Mouse (Mus musculus) adrenal gland, postnatal 10 days (tissue): ENCODE results near the gene Adgrv1. TPM values are rescaled to one million over a fixed set of nuclear protein-coding genes. Genes with fewer than 3 reads are reported as not detected.
"Not testable (repeated sequence)": the region's sequence is repeated elsewhere in the genome, so short reads cannot be mapped to it uniquely, and the experiment has no call there.

Experiments
- DNase-seq: peaks from one replicate; pipeline ENCODE4 v3.0.0; 2021; ENCODE audit warnings: mixed read lengths
- total RNA-seq, 2 experiments: library from RNA; stranded (reverse); gene quantifications; 2 replicates each; pipeline ENCODE4 v1.2.3; 2021

Gene Adgrv1
- total RNA-seq, 2 experiments from 2014 or later: 1.6 to 2.3 TPM

GRCm38 (mm10) chr13:81332018-81332417, 300.9 kb downstream of the Adgrv1 start:
- DNase-seq: peak; percentile 52

DNA sequence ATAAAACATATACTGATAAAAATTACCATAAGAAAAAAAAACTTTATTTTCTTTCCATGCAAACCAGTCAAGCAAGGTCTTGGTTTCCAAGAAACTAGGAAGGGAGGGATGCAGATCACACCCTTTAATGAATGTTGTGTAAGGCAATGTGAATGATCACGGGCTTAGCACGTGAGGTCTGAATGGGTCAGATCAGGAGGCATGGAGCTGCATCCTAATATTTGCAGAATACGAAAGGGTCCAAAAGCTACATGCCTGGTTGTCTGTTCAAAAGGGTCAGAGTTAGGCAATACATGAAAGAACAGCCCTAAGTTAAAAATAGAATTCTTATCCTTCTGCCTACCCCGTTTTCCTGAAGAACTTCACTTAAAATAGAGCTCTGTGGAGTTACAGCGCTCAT, 303.2 kb downstream of the Adgrv1 start:
- no peak for DNase-seq

GRCm38 (mm10) chr13:81328181-81328580, 304.8 kb downstream of the Adgrv1 start:
- no peak for DNase-seq

- DNase-seq: no peak
Observed at GRCm38 (mm10) chr13:81325606-81326215, 307.2 kb downstream of the Adgrv1 start.

DNA sequence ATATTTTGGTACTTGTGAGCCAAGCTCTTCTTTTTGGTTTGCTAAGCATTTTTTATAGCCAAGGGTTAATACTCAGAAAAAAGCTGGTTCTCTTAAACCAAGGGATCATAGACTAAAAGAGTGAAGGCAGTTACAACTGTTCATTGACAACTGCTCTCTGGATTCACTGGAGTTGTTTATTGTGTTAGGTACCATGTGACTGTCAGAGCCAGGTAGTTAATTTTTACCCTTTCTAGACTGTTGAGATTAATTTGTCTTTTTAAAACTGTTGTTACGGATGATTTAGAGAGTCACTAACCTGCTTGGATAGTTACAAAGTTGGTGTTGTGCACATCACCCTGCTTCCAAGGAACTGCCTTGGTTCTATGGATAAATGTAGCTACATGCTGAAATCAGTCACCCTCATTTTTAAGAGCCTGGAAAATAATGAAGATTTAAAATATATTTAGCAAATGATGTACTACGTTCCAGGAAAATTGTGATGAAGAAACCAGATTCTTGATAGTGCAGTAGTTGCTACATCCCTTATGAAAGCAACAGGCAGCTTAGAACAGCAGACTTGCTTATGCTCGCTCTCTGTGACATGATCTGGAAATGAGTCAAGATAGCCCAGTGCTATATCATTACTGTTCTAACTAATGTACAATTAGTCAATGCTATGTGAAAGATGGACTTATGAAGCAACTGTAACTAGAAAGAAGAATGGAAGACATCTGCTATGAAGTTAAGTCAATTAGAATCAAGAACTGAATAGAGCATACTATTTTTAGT, 309.2 kb downstream of the Adgrv1 start:
- DNase-seq: no peak

DNA sequence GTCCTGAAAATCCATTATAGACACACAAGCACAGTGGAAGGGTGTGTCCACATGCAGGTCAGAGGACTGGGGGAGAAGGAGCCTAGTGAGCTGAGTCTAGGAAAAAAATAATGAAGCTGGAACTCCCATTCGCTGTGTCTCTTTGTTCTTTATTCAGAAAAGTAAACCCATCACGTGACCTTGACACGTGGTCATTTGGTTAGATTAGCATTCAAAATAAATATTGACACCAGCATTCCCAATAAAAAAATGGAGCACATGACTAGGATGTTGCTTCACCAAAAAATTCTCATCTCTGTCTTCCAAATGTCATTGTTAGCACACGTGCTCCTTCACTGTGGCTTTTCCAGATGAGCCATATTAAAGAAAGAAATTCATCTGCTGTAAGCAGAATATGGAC, 316.4 kb downstream of the Adgrv1 start:
- no peak for DNase-seq

DNA sequence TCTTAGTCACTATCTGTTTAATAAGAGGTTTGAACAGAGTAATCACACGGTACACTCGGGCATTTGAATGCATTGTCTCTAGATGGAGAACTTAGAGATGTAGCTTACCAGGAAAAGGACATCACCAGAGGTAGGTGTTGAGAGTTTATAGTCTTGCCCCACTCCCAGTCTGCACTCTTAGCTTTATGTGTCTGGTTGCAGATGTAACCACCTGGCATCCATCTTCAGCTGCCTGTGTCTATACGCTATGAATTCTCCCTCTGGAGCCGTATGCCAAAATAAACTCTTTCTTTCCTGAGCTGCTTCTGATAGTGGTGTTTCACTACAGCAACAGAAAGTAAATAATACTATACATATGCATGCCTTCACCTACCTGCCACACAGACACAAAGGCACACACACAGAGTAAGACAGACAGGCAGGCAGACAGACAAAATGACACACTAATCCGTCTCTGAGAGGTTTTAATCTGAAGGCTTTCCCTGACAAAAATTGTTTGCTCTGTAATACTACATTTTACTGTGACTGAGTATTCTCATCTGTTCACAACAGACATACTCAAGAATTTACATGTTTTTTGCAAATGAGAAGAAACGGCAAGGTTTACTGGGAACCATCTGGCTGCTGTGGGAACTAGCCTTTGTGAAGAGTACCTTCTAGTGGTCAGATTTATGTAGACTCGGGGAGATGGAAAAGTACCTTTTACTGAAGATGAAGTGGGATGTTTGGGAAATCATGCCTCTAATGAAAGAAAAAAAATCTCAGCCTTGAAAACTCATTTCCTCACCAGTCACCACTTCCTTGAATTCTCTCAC, 318.4 kb downstream of the Adgrv1 start:
- no peak for DNase-seq

GRCm38 (mm10) chr13:81312148-81312547, 320.8 kb downstream of the Adgrv1 start:
- DNase-seq: no peak

GRCm38 (mm10) chr13:81300851-81301250, 332.1 kb downstream of the Adgrv1 start:
- DNase-seq: no peak

- no peak for DNase-seq
Observed at GRCm38 (mm10) chr13:81294106-81294505, 338.8 kb downstream of the Adgrv1 start.

DNA sequence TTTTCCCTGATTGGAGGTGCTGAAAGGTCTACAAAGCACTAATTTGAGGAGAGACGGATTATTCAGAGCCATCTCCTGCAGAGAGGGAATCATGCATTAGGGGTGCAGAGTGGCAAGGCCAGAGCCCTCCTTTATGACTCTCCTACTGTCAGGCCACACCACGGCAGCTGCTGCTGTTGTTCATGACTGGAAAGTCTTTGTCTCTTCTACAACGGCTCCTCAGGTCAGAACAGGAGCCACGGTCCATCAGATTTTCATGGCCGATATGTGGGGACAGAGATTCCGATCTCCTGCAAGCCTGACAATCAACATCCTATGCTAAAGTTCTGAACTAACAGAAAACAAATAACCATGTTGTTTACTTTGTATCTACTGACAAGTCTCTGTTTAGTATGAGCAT, 350.8 kb downstream of the Adgrv1 start:
- no peak for DNase-seq

DNA sequence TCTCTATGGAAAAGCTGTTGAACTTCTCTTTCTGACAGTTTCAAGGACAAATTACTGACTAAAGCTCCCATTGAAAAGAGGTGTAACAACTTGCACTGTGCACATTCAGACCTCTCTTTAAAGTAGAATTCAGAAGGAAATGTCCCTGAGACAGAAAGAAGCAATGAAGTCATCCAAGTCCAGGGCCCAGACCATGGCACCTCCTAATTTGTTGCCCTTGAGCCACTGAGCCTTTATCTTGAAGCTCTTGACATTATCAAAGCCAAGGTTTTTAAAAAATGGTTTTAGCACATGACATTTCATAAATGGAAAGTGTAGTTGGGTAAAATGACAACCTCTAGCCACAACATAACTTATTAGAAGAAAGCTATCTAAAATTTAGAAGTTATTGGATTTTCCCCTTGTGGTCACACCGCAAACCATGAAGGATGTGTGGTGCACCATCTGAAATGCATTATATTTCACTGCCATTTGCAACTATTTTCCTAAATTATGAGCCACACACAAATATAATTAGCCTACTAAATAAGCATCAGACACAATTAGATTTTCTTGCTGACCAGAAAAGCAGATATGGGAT, 352.2 kb downstream of the Adgrv1 start:
- peak; percentile 35 for DNase-seq

DNA sequence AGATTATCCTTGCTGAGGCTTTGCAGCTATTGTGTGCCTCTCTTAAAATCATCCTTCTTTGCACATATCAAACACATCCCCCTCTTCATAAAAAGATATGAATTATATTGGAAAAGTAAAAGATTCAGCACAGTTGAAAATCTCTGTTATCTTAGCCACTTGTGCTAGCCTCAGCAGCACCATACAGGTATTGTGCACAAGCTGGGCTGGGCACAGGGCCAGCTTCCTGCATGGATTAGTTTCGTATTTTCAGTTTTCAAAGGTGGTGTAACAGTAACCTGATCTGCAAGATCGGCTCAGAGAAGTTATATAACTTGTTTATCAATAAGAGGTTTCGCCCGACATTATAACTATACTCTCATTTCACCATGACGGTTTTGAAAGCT, 353.6 kb downstream of the Adgrv1 start:
- DNase-seq: no peak

DNA sequence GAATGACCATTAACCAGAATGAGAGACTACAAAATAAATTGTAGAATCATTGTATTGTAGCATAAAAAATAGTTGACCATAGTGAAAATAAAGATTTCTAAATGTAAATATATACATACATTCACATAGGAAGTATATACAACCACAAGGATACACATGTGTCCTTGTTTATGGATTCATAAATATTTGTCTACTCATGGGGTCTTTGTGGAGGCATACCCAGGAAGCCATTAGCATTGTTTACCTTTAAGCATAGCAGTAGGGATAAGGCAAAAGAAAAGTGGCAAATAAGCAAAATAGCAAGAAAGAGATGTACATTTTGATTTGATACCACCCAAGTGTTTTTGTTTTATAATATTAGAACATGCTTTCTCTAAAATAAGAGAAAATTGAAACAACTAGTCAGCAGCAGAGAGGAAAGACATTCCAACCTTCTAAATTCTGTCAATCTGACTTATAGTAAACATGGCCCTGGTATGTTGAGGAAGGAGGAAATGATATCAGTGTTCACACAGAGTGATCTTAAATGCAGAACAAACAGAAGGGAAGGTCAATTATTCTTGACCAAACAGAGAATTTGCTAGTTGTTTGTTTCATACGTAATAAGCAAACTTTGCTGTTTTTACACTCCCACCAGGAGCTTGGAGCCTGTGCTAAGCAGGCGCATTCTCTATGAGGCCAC, 354.1 kb downstream of the Adgrv1 start:
- no peak for DNase-seq

GRCm38 (mm10) chr13:81273837-81274236, 359.1 kb downstream of the Adgrv1 start:
- no peak for DNase-seq

DNA sequence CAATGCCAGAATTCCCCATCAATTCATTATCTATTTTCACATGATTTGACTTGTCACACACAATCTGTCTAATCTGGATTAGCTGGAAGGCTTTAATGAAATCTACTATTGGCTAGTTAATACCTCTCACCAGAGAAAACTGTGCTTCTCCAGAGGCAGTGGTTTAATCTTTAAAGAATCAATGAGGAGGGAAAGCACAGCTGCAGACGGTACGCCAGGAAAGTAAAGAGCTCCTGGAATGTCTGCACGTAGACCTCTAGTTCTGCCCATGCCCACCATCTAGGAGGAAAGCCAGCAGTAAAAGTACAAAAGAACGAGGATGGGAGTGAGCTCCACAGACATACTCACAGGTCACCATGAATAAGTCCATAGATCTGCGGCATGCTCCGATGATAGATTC, 362.6 kb downstream of the Adgrv1 start:
- DNase-seq: no peak

GRCm38 (mm10) chr13:81269056-81269455, 363.9 kb downstream of the Adgrv1 start:
- DNase-seq: no peak

GRCm38 (mm10) chr13:81267489-81267888, 365.5 kb downstream of the Adgrv1 start:
- not testable (repeated sequence) for DNase-seq

- no peak for DNase-seq
Observed at GRCm38 (mm10) chr13:81264465-81264864, 368.5 kb downstream of the Adgrv1 start.

DNA sequence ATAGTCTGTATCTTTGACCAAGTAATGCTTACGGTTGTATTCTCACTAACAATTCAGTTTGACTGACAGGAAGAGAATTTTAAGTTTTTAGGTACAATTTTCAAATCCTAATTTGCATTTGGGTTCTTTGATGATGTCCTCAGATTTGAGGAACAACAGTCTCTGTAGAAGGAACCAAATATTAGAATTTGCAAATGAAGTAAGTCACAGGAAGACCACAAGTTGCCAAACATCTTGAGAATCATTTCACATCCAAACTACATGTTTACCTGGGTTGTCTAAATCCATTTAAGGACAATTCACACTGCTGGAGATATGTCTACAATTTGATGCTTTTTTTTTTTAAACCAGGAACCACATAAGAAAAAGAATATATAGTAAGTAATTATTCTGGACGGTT, 391.8 kb downstream of the Adgrv1 start:
- no peak for DNase-seq

GRCm38 (mm10) chr13:81239836-81240235, 393.1 kb downstream of the Adgrv1 start:
- peak; percentile 23 for DNase-seq

GRCm38 (mm10) chr13:81239427-81239826, 393.5 kb downstream of the Adgrv1 start:
- no peak for DNase-seq
